Mouse (Mus musculus): Measurements from ENCODE around the gene Olfr508. TPM values are rescaled to one million over a fixed set of nuclear protein-coding genes. Genes with fewer than 3 reads are reported as not detected.
"Not testable (repeated sequence)": the region's sequence is repeated elsewhere in the genome, so short reads cannot be mapped to it uniquely, and the experiment has no call there.

The Olfr508 gene
- not detected for total RNA-seq (2021)
- long read RNA-seq, experiment 1 = 0 reads
- long read RNA-seq, experiment 2 = 0 reads

DNA sequence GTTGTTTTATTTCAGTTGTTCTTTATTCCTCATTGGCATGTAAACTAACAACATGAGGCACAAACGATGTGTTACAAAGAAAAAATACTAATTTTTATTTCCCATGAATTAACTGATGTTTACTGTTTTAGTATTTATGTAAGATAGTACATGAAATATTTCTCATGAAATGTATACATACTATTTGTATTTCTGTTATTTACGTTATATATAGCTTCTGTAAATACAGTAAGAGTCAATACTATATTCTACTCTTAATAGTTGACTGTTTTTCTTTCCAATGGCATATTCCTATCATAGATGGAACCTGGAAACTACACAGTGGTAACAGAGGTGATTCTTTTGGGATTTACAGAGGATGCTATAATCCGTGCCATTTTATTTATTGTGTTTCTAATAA lies at the start of gene Olfr508:
Gene Olfr508 (plus strand): TSS at position 301 of the 400 bp plus-strand sequence.
- no peak for DNase-seq

- no peak for DNase-seq
These were observed 40.0 kb upstream of the Olfr508 start for GRCm38 (mm10) chr7:108589797-108590196.

GRCm38 (mm10) chr7:108601916-108602315 lies 27.9 kb upstream of the Olfr508 start:
- DNase-seq = not testable (repeated sequence)

- no peak for DNase-seq
These were observed 19.3 kb upstream of the Olfr508 start, which contains the start of gene Olfr506 for GRCm38 (mm10) chr7:108610487-108610886. Olfr506 (plus strand) TSS chr7:108610787.

- DNase-seq = no peak
These were observed 15.7 kb upstream of the Olfr508 start for GRCm38 (mm10) chr7:108614110-108614509.

GRCm38 (mm10) chr7:108616781-108617180 lies 13.0 kb upstream of the Olfr508 start:
- not testable (repeated sequence) for DNase-seq

DNA sequence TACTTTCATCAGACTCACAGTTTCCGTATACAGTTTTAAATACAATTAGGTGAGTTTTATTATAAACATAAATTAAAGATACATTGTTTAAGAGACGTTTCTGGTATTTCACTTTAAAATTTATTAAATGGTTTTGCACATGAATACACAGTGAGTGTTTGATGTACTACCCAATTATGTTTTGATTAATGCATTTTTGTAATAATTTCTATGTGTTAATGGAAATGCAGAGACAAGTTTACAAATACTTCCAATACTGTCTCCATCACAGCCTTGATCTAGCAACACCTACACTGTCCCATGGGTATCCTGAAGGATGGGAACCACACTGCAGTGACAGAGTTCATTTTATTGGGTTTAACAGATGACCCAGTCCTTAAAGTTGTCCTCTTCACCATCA lies 8.3 kb upstream of the Olfr508 start, which contains the start of gene Olfr507:
Gene Olfr507 (plus strand): TSS at position 301 of the 400 bp plus-strand sequence.
- DNase-seq = no peak

DNA sequence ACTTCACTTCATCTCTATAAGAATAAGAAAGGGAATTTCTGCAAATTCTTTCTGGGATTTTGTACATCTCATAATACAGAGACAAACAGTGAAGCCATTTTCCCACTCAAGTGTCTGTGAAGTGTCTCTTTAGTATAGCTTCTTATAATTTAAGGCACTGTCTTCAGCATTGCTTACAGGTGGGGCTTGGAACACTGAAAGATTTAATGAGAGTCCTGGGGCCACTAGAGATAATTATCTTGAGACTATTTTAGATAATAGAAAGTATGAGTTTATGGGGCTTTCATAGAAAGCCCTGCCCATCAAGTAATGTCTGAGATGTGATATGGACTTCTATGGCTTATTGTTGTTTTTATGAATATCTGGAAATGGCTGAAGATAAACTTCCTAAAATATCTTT lies 22.0 kb downstream of the Olfr508 start, which contains the start of gene Olfr509:
Gene Olfr509 (minus strand): TSS at position 101 of the 400 bp plus-strand sequence.
- DNase-seq = no peak

DNA sequence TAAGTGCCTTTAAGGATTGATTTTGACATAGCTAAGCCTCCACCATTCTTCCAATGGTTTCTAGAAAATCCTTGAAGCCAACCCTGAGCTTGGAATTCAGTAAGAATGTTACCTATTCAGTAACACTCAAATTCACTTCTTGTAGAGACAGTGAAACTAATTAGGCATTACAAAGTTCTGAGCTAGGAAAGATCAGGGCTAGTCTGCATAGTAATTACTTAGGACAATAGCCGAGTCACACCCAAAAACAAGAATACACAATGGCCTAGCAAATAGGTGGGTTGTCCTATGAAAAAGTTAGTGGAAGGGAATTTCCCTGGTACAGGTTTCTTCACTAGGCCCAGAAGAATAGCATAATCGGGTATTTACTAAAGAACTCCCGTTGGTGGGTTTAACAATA lies 32.6 kb downstream of the Olfr508 start:
- no peak for DNase-seq

DNA sequence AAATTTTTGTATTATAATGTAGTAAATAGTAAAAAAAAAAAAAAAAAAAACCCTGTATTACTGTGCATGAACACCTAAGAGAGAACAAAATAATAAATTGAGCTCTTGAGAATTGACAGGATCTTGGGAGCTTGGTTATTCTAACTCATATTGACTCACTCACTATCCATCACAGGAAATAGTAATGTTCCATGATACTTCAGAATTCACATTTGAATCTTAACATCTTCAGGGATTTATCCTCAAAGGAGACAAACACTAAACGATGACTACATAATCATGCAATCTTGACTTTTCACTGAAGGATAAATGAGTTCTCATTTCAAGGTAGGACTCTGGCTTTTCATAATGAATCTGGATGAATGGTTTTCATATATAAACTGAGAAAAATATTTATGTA lies 36.3 kb downstream of the Olfr508 start, which contains the start of gene Olfr510:
Gene Olfr510 (plus strand): TSS at position 301 of the 400 bp plus-strand sequence.
- DNase-seq = no peak

DNA sequence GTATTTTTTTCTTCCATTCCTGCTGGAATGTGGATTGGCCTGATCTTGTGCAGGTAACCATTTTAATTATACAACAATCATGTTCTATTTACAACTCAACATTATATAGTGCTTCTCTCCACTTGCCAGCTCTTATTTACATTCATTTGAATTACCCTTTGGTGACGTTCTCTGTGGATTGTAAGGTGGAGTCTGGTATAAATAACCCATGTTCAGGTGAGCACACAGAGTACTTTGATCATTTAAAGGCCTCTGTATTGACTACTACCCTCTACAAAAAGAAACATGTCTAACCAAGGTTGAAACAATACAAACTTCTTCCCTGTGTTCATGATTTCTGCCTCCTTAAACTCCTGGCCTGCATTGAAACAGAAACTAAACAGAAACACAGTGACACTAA lies 41.3 kb downstream of the Olfr508 start:
- DNase-seq = no peak

DNA sequence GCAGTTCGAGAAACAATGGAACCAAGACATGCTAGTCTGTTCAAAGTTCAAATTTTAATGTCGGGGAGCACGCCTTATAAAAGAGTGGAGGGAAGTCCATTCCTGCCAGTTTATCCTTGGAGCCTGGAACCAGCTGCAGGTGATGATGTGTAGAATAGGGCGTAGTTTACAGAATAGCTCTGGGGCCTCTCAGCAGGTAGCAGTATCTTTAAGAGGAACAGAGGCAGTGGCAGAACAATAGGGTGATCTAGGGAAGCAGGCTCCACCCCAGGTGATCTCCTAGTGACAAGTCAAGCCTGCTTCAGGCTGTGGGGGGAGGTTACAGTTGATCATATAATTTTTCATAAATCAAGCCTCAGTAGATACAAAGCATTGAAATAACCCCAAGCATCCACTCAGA lies 49.1 kb downstream of the Olfr508 start:
- DNase-seq = no peak

Other genes with a start within 250 kb of the Olfr508 start
- not detected for gene Olfr495, start 236.8 kb upstream of the Olfr508 start, total RNA-seq (2021)
- not detected for gene Olfr497, start 209.6 kb upstream of the Olfr508 start, total RNA-seq (2021)
- gene Olfr498, start 164.7 kb upstream of the Olfr508 start, total RNA-seq (2021) = not detected
- not detected for gene Olfr502, start 104.9 kb upstream of the Olfr508 start, total RNA-seq (2021)
- gene Olfr503, start 85.5 kb upstream of the Olfr508 start, total RNA-seq (2021) = not detected
- gene Olfr504, start 64.2 kb upstream of the Olfr508 start, total RNA-seq (2021) = not detected
- not detected for gene Olfr506, start 19.2 kb upstream of the Olfr508 start, total RNA-seq (2021)
- not detected for gene Olfr507, start 8.2 kb upstream of the Olfr508 start, total RNA-seq (2021)
- gene Olfr509, start 21.9 kb downstream of the Olfr508 start, total RNA-seq (2021) = not detected
- gene Olfr510, start 36.4 kb downstream of the Olfr508 start, total RNA-seq (2021) = not detected
- not detected for gene Olfr512, start 83.3 kb downstream of the Olfr508 start, total RNA-seq (2021)
- not detected for gene Olfr513, start 121.0 kb downstream of the Olfr508 start, total RNA-seq (2021)
- not detected for gene Olfr514, start 196.0 kb downstream of the Olfr508 start, total RNA-seq (2021)
- gene Olfr516, start 220.5 kb downstream of the Olfr508 start, total RNA-seq (2021) = not detected
- gene Olfr517, start 242.4 kb downstream of the Olfr508 start, total RNA-seq (2021) = not detected

Measured in gastrocnemius, postnatal 25 days (tissue).